Mouse (Mus musculus) right cerebral cortex, adult 18-20 months (tissue): Measurements from ENCODE around the gene Pde4d.

Experiments used
- DNase-seq: peaks from one replicate; pipeline ENCODE4 v3.0.0; 2022; ENCODE audit warnings: mixed read lengths

Gene Pde4d

GRCm38 (mm10) chr13:109994240-109994764 is 1544.6 kb downstream of the Pde4d start:
- no peak for DNase-seq

GRCm38 (mm10) chr13:110002081-110002480 is 1552.3 kb downstream of the Pde4d start:
- no peak for DNase-seq
